Mouse (Mus musculus): ENCODE measurements around the gene Gm20920.
"Not testable (repeated sequence)": the region's sequence is repeated elsewhere in the genome, so short reads cannot be mapped to it uniquely, and the experiment has no call there.

Gene Gm20920

DNA sequence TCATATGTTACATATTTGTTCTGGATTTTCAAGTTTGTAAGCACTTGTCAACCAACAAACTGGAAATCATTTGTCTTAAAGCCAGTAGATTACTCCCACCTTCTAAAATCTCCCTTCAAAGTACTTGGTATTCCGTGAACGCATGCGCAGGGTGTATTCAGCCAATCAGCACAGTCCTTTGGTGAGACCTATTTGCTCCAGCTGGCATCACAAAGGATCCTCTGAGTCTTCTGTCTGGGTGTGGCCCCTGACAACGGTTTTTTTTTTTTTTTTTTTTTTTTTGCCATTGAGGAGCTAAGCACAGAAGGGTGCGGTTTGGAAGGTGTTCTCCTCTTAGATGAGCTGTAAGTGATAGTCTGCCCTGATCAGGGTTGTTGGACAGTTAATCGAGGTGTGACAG is at the start of gene Gm20920:
Gm20920 (plus strand) TSS at position 301 of the 400 bp plus-strand sequence.
- DNase-seq (ENCODE audit: low spot score in 2 of 2): not testable (repeated sequence)
